ENCODE assay signal across 19 mouse cellular contexts in genomic region chr5:64597451-64597850, GRCm38 (mm10).
A peak's percentile ranks its signal among the peaks of the same experiment; 100 is the strongest.
DNase-seq lines count a peak whose midpoint lies in the region; ATAC-seq lines count a peak whose summit lies in the region.
"Had no signal": no experiment of that assay in that cellular context is flagged by ENCODE, and none has a peak within 500 bp of the region (broad histone marks: within the 10 kb centered on the region; RNA-seq: fewer than 3 reads in every experiment).

No protein-coding gene starts in this region.

- ATAC-seq in forebrain, embryonic 12.5 days (ENCODE audit: low FRiP score) = no peak
- no peak for ATAC-seq in liver, embryonic 13.5 days (ENCODE audit: low read depth)
- no peak for ATAC-seq in liver, embryonic 11.5 days (replicated peaks; ENCODE audit: low FRiP score)
- ATAC-seq: CD4-positive, CD25-positive, alpha-beta regulatory T cell, adult 4 months; forebrain, embryonic 14.5 days; intestine, embryonic 16.5 days had no signal

- H3K27ac ChIP-seq in forebrain, embryonic 10.5 days = peak overlapping the region; percentile 21; the same call in 1 of the 2 replicates
- H3K27ac ChIP-seq in forebrain, embryonic 12.5 days = no peak overlapping the region
- H3K27ac ChIP-seq in liver, embryonic 13.5 days = 0 out of 2 replicates have a peak overlapping the region, but pooled peaks have one; percentile 2
- no peak overlapping the region for H3K27ac ChIP-seq in liver, embryonic 11.5 days (ENCODE audit: low read depth, low read length)
- H3K27ac ChIP-seq: heart, embryonic 10.5 days; hindbrain, embryonic 15.5 days had no signal

- no peaks in the 10 kb centered on the region for H3K27me3 ChIP-seq in forebrain, embryonic 10.5 days (ENCODE audit: poor library complexity, severe bottlenecking)
- H3K27me3 ChIP-seq in forebrain, embryonic 12.5 days = no peaks in the 10 kb centered on the region
- H3K27me3 ChIP-seq in liver, embryonic 13.5 days = no peaks in the 10 kb centered on the region
- H3K27me3 ChIP-seq in liver, embryonic 11.5 days (replicated peaks; ENCODE audit: control insufficient read depth, insufficient read depth, low read length) = no peaks in the 10 kb centered on the region
- H3K27me3 ChIP-seq: hindbrain, embryonic 15.5 days had no signal

- no peak for DNase-seq in forebrain, embryonic 10.5 days (ENCODE audit: extremely low spot score, low spot score)
- DNase-seq in liver, embryonic 13.5 days = no peak
- DNase-seq in liver, embryonic 11.5 days (ENCODE audit: low spot score) = no peak
- peak; percentile 76 for DNase-seq in ZHBTc4 (ENCODE audit: low read depth, low spot score)
- DNase-seq in thymus, postnatal 10 days (ENCODE audit: low spot score in 2 of 2) = no peak
- DNase-seq in adipocyte (ENCODE audit: low spot score) = no peak
- DNase-seq: adrenal gland, postnatal 25 days; B cell, adult 2 months; cerebellum, adult 2 months; cerebellum, postnatal 10 days; gastrocnemius, postnatal 36 days; heart, adult 18-20 months; heart, postnatal 10 days had no signal

- H3K4me1 ChIP-seq in forebrain, embryonic 10.5 days = peaks cover 69% of the 10 kb centered on the region
- H3K4me1 ChIP-seq in forebrain, embryonic 12.5 days = peaks cover 29% of the 10 kb centered on the region
- peaks cover 53% of the 10 kb centered on the region for H3K4me1 ChIP-seq in liver, embryonic 13.5 days (replicated peaks)
- H3K4me1 ChIP-seq in liver, embryonic 11.5 days (replicated peaks; ENCODE audit: control insufficient read depth, insufficient read depth, low read length) = peaks cover 32% of the 10 kb centered on the region

- H3K9ac ChIP-seq in forebrain, embryonic 12.5 days = no peak overlapping the region
- H3K9ac ChIP-seq in liver, embryonic 13.5 days = no peak overlapping the region
- H3K9ac ChIP-seq in liver, embryonic 11.5 days (ENCODE audit: low read depth, low read length) = no peak overlapping the region
- H3K9ac ChIP-seq: hindbrain, embryonic 15.5 days had no signal

- H3K36me3 ChIP-seq in forebrain, embryonic 10.5 days (replicated peaks) = no peaks in the 10 kb centered on the region
- H3K36me3 ChIP-seq in forebrain, embryonic 12.5 days (replicated peaks) = no peaks in the 10 kb centered on the region
- H3K36me3 ChIP-seq in liver, embryonic 13.5 days = no peaks in the 10 kb centered on the region
- no peaks in the 10 kb centered on the region for H3K36me3 ChIP-seq in liver, embryonic 11.5 days (ENCODE audit: control insufficient read depth, insufficient read depth, low read length)
- H3K36me3 ChIP-seq: heart, embryonic 10.5 days; hindbrain, embryonic 15.5 days had no signal

- no peaks in the 10 kb centered on the region for H3K9me3 ChIP-seq in forebrain, embryonic 10.5 days
- H3K9me3 ChIP-seq in forebrain, embryonic 12.5 days = no peaks in the 10 kb centered on the region
- no peaks in the 10 kb centered on the region for H3K9me3 ChIP-seq in liver, embryonic 13.5 days (replicated peaks)
- H3K9me3 ChIP-seq in liver, embryonic 11.5 days (ENCODE audit: control insufficient read depth, low read length) = no peaks in the 10 kb centered on the region
- H3K9me3 ChIP-seq: heart, embryonic 10.5 days; hindbrain, embryonic 15.5 days had no signal

- 59% methylated on average over 3 of the region's 3 CpGs for WGBS in forebrain, embryonic 10.5 days
- WGBS in forebrain, embryonic 12.5 days = 62% methylated on average over 3 of the region's 3 CpGs
- 76% methylated on average over 3 of the region's 3 CpGs for WGBS in liver, embryonic 13.5 days (ENCODE audit: insufficient replicate concordance)
- WGBS in liver, embryonic 11.5 days = 78% methylated on average over 3 of the region's 3 CpGs

- H3K4me2 ChIP-seq in forebrain, embryonic 12.5 days = no peak overlapping the region
- H3K4me2 ChIP-seq in liver, embryonic 13.5 days = no peak overlapping the region
- H3K4me2 ChIP-seq in liver, embryonic 11.5 days = no peak overlapping the region
- H3K4me2 ChIP-seq: hindbrain, embryonic 15.5 days had no signal

- H3K4me3 ChIP-seq in forebrain, embryonic 10.5 days = no peak overlapping the region
- H3K4me3 ChIP-seq in forebrain, embryonic 12.5 days (replicated peaks) = no peak overlapping the region
- no peak overlapping the region for H3K4me3 ChIP-seq in liver, embryonic 13.5 days (replicated peaks)
- H3K4me3 ChIP-seq in liver, embryonic 11.5 days (ENCODE audit: low read depth, low read length) = no peak overlapping the region
- H3K4me3 ChIP-seq: heart, embryonic 10.5 days; hindbrain, embryonic 15.5 days had no signal

Comparison
In these comparisons a context has a peak if more than half of its experiments do, and no peak if none do; other contexts are left out.
1. H3K27ac ChIP-seq: peak in forebrain, embryonic 10.5 days (single experiment) and liver, embryonic 13.5 days (single experiment); none in forebrain, embryonic 12.5 days (single experiment) and liver, embryonic 11.5 days (single experiment).